Mouse (Mus musculus) hindbrain, embryonic 13.5 days (tissue): ENCODE data around the gene Gadd45b. TPM values are rescaled to one million over a fixed set of nuclear protein-coding genes. Genes with fewer than 3 reads are reported as not detected.

Experiments
- polyA plus RNA-seq: library from polyadenylated mRNA; unstranded; fragments of >200 nt; fragmentation: Nextera tagmentation; extraction: Ambion mirVana; gene quantifications from 2 replicates; pipeline ENCODE4 v1.2.1, GENCODE M21; 2015

Gadd45b gene
- polyA plus RNA-seq, 1 experiment from 2014 or later, result 8.1 TPM

Other genes with a start within 250 kb of the Gadd45b start
- 51.8 and 56.8 TPM in 2 replicates for gene Mob3a, start 228.1 kb upstream of the Gadd45b start, polyA plus RNA-seq
- 36.4 and 42.8 TPM in 2 replicates for gene Izumo4, start 227.9 kb upstream of the Gadd45b start, polyA plus RNA-seq
- 100 and 101 TPM in 2 replicates for gene Ap3d1, start 187.8 kb upstream of the Gadd45b start, polyA plus RNA-seq
- 18.9 and 19.4 TPM in 2 replicates for gene Dot1l, start 174.9 kb upstream of the Gadd45b start, polyA plus RNA-seq
- 55.9 and 61.6 TPM in 2 replicates for gene Sf3a2, start 131.9 kb upstream of the Gadd45b start, polyA plus RNA-seq
- 128 and 132 TPM in 2 replicates for gene Plekhj1, start 131.4 kb upstream of the Gadd45b start, polyA plus RNA-seq
- gene Amh, start 124.8 kb upstream of the Gadd45b start, polyA plus RNA-seq, result 0.22 TPM in 1 of 2 replicates, not detected in the other
- gene Jsrp1, start 116.6 kb upstream of the Gadd45b start, polyA plus RNA-seq, result 0.56 and 0.95 TPM in 2 replicates
- 1,227 and 1,240 TPM in 2 replicates for gene Oaz1, start 103.4 kb upstream of the Gadd45b start, polyA plus RNA-seq
- 3.4 and 3.5 TPM in 2 replicates for gene Lingo3, start 86.0 kb upstream of the Gadd45b start, polyA plus RNA-seq
- 210 and 237 TPM in 2 replicates for gene Lsm7, start 74.9 kb upstream of the Gadd45b start, polyA plus RNA-seq
- 63.6 and 68.8 TPM in 2 replicates for gene Sppl2b, start 74.8 kb upstream of the Gadd45b start, polyA plus RNA-seq
- gene Tmprss9, start 58.2 kb upstream of the Gadd45b start, polyA plus RNA-seq, result 0.13 and 0.17 TPM in 2 replicates
- gene Timm13, start 29.1 kb upstream of the Gadd45b start, polyA plus RNA-seq, result 333 and 336 TPM in 2 replicates
- gene Lmnb2, start 11.8 kb upstream of the Gadd45b start, polyA plus RNA-seq, result 41.5 and 43.9 TPM in 2 replicates
- 13.4 and 13.5 TPM in 2 replicates for gene Gng7, start 84.9 kb downstream of the Gadd45b start, polyA plus RNA-seq
- 37.5 and 40.2 TPM in 2 replicates for gene Diras1, start 95.6 kb downstream of the Gadd45b start, polyA plus RNA-seq
- gene Slc39a3, start 107.4 kb downstream of the Gadd45b start, polyA plus RNA-seq, result 42.3 and 44.0 TPM in 2 replicates
- 292 and 304 TPM in 2 replicates for gene Sgta, start 130.1 kb downstream of the Gadd45b start, polyA plus RNA-seq
- 45.0 and 46.9 TPM in 2 replicates for gene Thop1, start 140.0 kb downstream of the Gadd45b start, polyA plus RNA-seq
- gene Creb3l3, start 168.8 kb downstream of the Gadd45b start, polyA plus RNA-seq, result 0.26 and 0.41 TPM in 2 replicates
- gene Map2k2, start 175.8 kb downstream of the Gadd45b start, polyA plus RNA-seq, result 224 and 227 TPM in 2 replicates
- gene Zbtb7a, start 205.1 kb downstream of the Gadd45b start, polyA plus RNA-seq, result 13.2 and 13.5 TPM in 2 replicates
- gene Pias4, start 237.8 kb downstream of the Gadd45b start, polyA plus RNA-seq, result 58.4 and 62.3 TPM in 2 replicates
- gene Eef2, start 246.6 kb downstream of the Gadd45b start, polyA plus RNA-seq, result 561 and 576 TPM in 2 replicates